Mouse (Mus musculus): ENCODE results near the gene Zeb2. TPM values are rescaled to one million over a fixed set of nuclear protein-coding genes. Genes with fewer than 3 reads are reported as not detected.

Zeb2 gene
- 11.8 TPM for total RNA-seq (2023)

GRCm38 (mm10) chr2:45117087-45117561, at the start of gene Zeb2:
TSS of gene Zeb2 (minus strand) at chr2:45117395.

Other genes with a start within 250 kb of the Zeb2 start
- gene Gtdc1, start 189.7 kb downstream of the Zeb2 start, total RNA-seq (2023), result 29.4 TPM